Mouse (Mus musculus): ENCODE results near the gene Tecpr2.

DNA sequence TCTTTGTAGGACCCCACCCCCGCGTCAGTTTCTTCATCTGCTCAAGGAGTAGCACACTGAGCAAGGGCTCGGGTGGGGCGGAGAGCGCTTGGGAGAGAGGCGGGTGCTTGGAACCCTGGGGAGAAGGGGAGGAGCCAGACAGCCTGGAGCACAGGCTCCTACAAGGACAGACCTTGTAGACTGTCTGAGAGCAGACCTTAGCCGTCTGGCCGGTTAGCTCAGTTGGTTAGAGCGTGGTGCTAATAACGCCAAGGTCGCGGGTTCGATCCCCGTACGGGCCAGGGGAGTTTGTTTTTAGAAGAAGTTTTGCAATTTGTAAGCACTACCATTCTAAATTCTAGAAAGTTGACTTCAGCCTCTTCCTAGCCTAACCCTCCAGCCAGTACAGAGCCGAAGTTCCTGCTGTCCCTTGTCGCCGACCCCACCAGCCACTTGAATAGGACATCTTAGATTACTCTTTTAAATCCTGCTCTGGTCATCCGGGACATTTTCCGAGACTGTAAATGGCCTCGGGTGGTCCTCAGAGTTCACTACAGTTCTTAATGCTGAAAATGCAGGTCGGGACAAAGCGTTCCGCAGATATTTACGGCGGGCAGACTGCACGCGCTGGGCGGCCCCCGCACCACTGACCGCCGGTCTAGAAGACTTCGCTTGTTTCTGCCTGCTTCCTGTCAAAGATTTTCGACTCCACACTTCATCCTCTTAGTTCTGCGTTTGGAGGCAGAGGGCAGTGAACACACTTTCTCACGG lies 43.8 kb upstream of the Tecpr2 start:
- TF ChIP-seq CTCF (IDR thresholded peaks at IDR 0.05; ENCODE audit: extremely low read depth, insufficient read depth, low read length) (no peak), POLR2A (IDR thresholded peaks at IDR 0.05; ENCODE audit: extremely low read depth, insufficient read depth, low read length) (no peak)

Data from cortical plate, adult 2 months (tissue).